Mouse (Mus musculus) layer of hippocampus, adult 2 months (tissue): ENCODE measurements around the gene Kdm6b. TPM values are rescaled to one million over a fixed set of nuclear protein-coding genes. Genes with fewer than 3 reads are reported as not detected.

Source experiments
- DNase-seq, 2 experiments: peaks; one replicate each; pipeline ENCODE4 v3.0.0; 2022; ENCODE audit warnings: low spot score in 2 of 2
- H3K27ac ChIP-seq: fragments of 200-600 bp; 2 replicates; pipeline ENCODE4 v1.8.1; 2022
- H3K4me3 ChIP-seq: fragments of 200-600 bp; 2 replicates; pipeline ENCODE4 v1.8.1; 2022; ENCODE audit warnings: mild to moderate bottlenecking
- CTCF ChIP-seq: fragments of 200-600 bp; conservative IDR thresholded peaks from 2 replicates; pipeline ENCODE4 v1.8.1; 2022; ENCODE audit warnings: antibody characterized with exemption, mild to moderate bottlenecking, moderate library complexity
- total RNA-seq, 2 experiments: library from RNA; stranded (reverse); gene quantifications; 2 replicates each; pipeline ENCODE4 v1.2.3; 2021

Gene Kdm6b
- total RNA-seq, 2 experiments from 2014 or later, result 34.3 to 40.9 TPM

- no peak for TF ChIP-seq CTCF
- Histone ChIP-seq H3K4me3 (no peak overlapping the region), H3K27ac (no peak overlapping the region)
- DNase-seq, result no peak
Measured at GRCm38 (mm10) chr11:69399201-69400082, 14.0 kb downstream of the Kdm6b start.

GRCm38 (mm10) chr11:69398486-69399200 lies 14.8 kb downstream of the Kdm6b start:
- H3K27ac ChIP-seq, result peak overlapping the region; percentile 98
- DNase-seq, result no peak
- no peak for TF ChIP-seq CTCF
- H3K4me3 ChIP-seq, result peak overlapping the region; percentile 70; the same call in 1 of the 2 replicates

GRCm38 (mm10) chr11:69398059-69398458 lies 15.4 kb downstream of the Kdm6b start, which contains the start of gene Tmem88:
Gene Tmem88 (minus strand): TSS chr11:69398234.
- H3K27ac ChIP-seq, result peak within 1 kb of the TSS; percentile 98
- H3K4me3 ChIP-seq, result peak within 1 kb of the TSS; percentile 70
- DNase-seq, result no peak
- no peak for TF ChIP-seq CTCF

- peak overlapping the region; percentile 70 for H3K4me3 ChIP-seq
- peak; percentile 48 for TF ChIP-seq CTCF
- H3K27ac ChIP-seq, result peak overlapping the region; percentile 98
- peak in 1 of 2 experiments; percentile 16 for DNase-seq
Measured at GRCm38 (mm10) chr11:69397581-69398057, 15.9 kb downstream of the Kdm6b start.

- peak in 1 of 2 experiments; percentile 33 for DNase-seq
- no peak for TF ChIP-seq CTCF
- peak overlapping the region; percentile 98 for H3K27ac ChIP-seq
- peak overlapping the region; percentile 70 for H3K4me3 ChIP-seq
Measured at GRCm38 (mm10) chr11:69396772-69397171, 16.7 kb downstream of the Kdm6b start.

- H3K27ac ChIP-seq, result peak overlapping the region; percentile 98
- no peak for TF ChIP-seq CTCF
- peak overlapping the region; percentile 70 for H3K4me3 ChIP-seq
- peak; percentile 93 to 98 for DNase-seq
Measured at GRCm38 (mm10) chr11:69395634-69396373, 17.7 kb downstream of the Kdm6b start.

GRCm38 (mm10) chr11:69395235-69395633 lies 18.2 kb downstream of the Kdm6b start, which contains the start of the genes Naa38 and Cyb5d1:
Gene Naa38 (plus strand): TSS chr11:69395487.
Gene Cyb5d1 (minus strand): TSS chr11:69395631.
- peak; percentile 82 to 92 for DNase-seq
- H3K27ac ChIP-seq, result peak within 1 kb of the TSS; percentile 98
- peak within 1 kb of the TSS; percentile 70 for H3K4me3 ChIP-seq

- DNase-seq, result peak in 1 of 2 experiments; percentile 32
- Histone ChIP-seq H3K27ac (peak overlapping the region; percentile 98), H3K4me3 (peak overlapping the region; percentile 70)
Measured at GRCm38 (mm10) chr11:69394591-69395167, 18.8 kb downstream of the Kdm6b start.

GRCm38 (mm10) chr11:69390400-69391034 lies 23.0 kb downstream of the Kdm6b start:
- peak overlapping the region; percentile 59; the same call in 1 of the 2 replicates for H3K27ac ChIP-seq
- peak in 1 of 2 experiments; percentile 76 for DNase-seq
- H3K4me3 ChIP-seq, result no peak overlapping the region
- TF ChIP-seq CTCF, result peak; percentile 83

- DNase-seq, result no peak
- H3K27ac ChIP-seq, result peak overlapping the region; percentile 59; the same call in 1 of the 2 replicates
- H3K4me3 ChIP-seq, result no peak overlapping the region
- TF ChIP-seq CTCF, result no peak
Measured at GRCm38 (mm10) chr11:69389531-69390399, 23.7 kb downstream of the Kdm6b start.

- Histone ChIP-seq H3K4me3 (no peak overlapping the region), H3K27ac (no peak overlapping the region)
- DNase-seq, result no peak
- peak; percentile 57 for TF ChIP-seq CTCF
Measured at GRCm38 (mm10) chr11:69388680-69389079, 24.8 kb downstream of the Kdm6b start.
